Mouse (Mus musculus) bone marrow macrophage, adult 2 months (primary cell): ENCODE measurements around the gene Cyld.

Source experiments
- CTCF ChIP-seq: IDR thresholded peaks from 2 replicates; pipeline ENCODE4 v1.5.1; 2012; ENCODE audit warnings: low read depth, mild to moderate bottlenecking, low read length, moderate library complexity
- POLR2A ChIP-seq: IDR thresholded peaks from 2 replicates; pipeline ENCODE4 v1.6.1; 2012; ENCODE audit warnings: mild to moderate bottlenecking, low read depth, low read length, borderline replicate concordance

GRCm38 (mm10) chr8:88662401-88662821 is 34.4 kb upstream of the Cyld start:
- TF ChIP-seq CTCF (no peak), POLR2A (no peak)
